Mouse (Mus musculus) embryonic fibroblast, embryonic 13.5 days (primary cell): Measurements from ENCODE around the gene Zfp984.
"Not testable (repeated sequence)": the region's sequence is repeated elsewhere in the genome, so short reads cannot be mapped to it uniquely, and the experiment has no call there.

Source experiments
- CTCF ChIP-seq: IDR thresholded peaks from 2 replicates; pipeline ENCODE4 v1.5.1; 2011; ENCODE audit warnings: mild to moderate bottlenecking, control low read depth, low read length, moderate library complexity, borderline replicate concordance; ENCODE audit not compliant: insufficient read depth
- POLR2A ChIP-seq: IDR thresholded peaks from 2 replicates; pipeline ENCODE4 v1.6.1; 2011; ENCODE audit warnings: low read depth, mild to moderate bottlenecking, control low read depth, low read length, moderate library complexity

DNA sequence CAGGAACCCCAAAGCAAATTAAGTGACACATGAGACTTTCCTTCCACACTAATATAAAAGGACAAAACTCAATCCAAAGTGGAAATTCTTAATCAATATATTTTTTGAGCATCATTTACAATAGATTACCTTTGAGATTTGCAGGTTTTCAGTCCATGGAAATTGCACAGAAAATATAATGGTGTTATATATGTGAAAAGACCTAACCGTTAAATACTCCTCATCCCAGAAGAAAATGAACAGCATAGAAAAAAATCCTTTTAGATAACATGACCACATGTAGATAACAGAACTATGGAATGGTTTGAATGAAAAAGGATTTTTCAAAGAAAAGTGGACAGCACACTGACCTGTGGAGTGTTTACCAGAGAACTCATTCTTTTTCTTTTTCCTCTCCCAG lies 14.3 kb downstream of the Zfp984 start:
- TF ChIP-seq CTCF, POLR2A: not testable (repeated sequence)
